Mouse (Mus musculus) bone marrow macrophage, adult 2 months (primary cell): ENCODE measurements around the gene Iqschfp.

Experiments used
- CTCF ChIP-seq: IDR thresholded peaks from 2 replicates; pipeline ENCODE4 v1.5.1; 2012; ENCODE audit warnings: low read depth, mild to moderate bottlenecking, low read length, moderate library complexity
- POLR2A ChIP-seq: IDR thresholded peaks from 2 replicates; pipeline ENCODE4 v1.6.1; 2012; ENCODE audit warnings: mild to moderate bottlenecking, low read depth, low read length, borderline replicate concordance

GRCm38 (mm10) chr3:68203934-68204467 lies 312.0 kb downstream of the Iqschfp start:
- TF ChIP-seq CTCF (no peak), POLR2A (no peak)
